Mouse (Mus musculus): ENCODE measurements around the gene Smim5. TPM values are rescaled to one million over a fixed set of nuclear protein-coding genes. Genes with fewer than 3 reads are reported as not detected.

Smim5 gene
- polyA plus RNA-seq, 1 experiment from 2014 or later = 5.5 TPM

- no peaks in the 10 kb centered on the region; the same call in 1 of the 2 replicates for H3K36me3 ChIP-seq
- H3K9me3 ChIP-seq = no peaks in the 10 kb centered on the region
- no peak overlapping the region for H3K9ac ChIP-seq
- H3K27me3 ChIP-seq (replicated peaks) = no peaks in the 10 kb centered on the region
- no peak overlapping the region for H3K27ac ChIP-seq
- peaks cover 27% of the 10 kb centered on the region for H3K4me1 ChIP-seq
- H3K4me2 ChIP-seq = no peak overlapping the region
- H3K4me3 ChIP-seq (replicated peaks) = no peak overlapping the region
- no peak for ATAC-seq (ENCODE audit: insufficient read depth, low FRiP score, low read depth)
- WGBS = 79% methylated on average over 7 of the region's 7 CpGs
Observed at GRCm38 (mm10) chr11:115898446-115898845, 1.3 kb upstream of the Smim5 start.

- no peak overlapping the region for H3K4me2 ChIP-seq
- H3K9ac ChIP-seq = no peak overlapping the region
- H3K4me1 ChIP-seq = peaks cover 31% of the 10 kb centered on the region
- no peaks in the 10 kb centered on the region; the same call in 1 of the 2 replicates for H3K36me3 ChIP-seq
- ATAC-seq (ENCODE audit: insufficient read depth, low FRiP score, low read depth) = no peak
- H3K27me3 ChIP-seq (replicated peaks) = no peaks in the 10 kb centered on the region
- 24% methylated on average over 4 of the region's 4 CpGs for WGBS
- no peak overlapping the region for H3K4me3 ChIP-seq (replicated peaks)
- no peak overlapping the region for H3K27ac ChIP-seq
- no peaks in the 10 kb centered on the region for H3K9me3 ChIP-seq
Observed at GRCm38 (mm10) chr11:115898886-115899285, 880 bp upstream of the Smim5 start.

- no peak overlapping the region for H3K9ac ChIP-seq
- ATAC-seq (ENCODE audit: insufficient read depth, low FRiP score, low read depth) = no peak
- WGBS = 72% methylated on average over 8 of the region's 8 CpGs
- no peaks in the 10 kb centered on the region for H3K9me3 ChIP-seq
- H3K27ac ChIP-seq = no peak overlapping the region
- no peaks in the 10 kb centered on the region for H3K36me3 ChIP-seq
- no peaks in the 10 kb centered on the region for H3K27me3 ChIP-seq (replicated peaks)
- no peak overlapping the region for H3K4me3 ChIP-seq (replicated peaks)
- no peak overlapping the region for H3K4me2 ChIP-seq
- peaks cover 47% of the 10 kb centered on the region for H3K4me1 ChIP-seq
Observed at GRCm38 (mm10) chr11:115900561-115901337, 983 bp downstream of the Smim5 start.

- no peak overlapping the region for H3K4me2 ChIP-seq
- ATAC-seq (ENCODE audit: insufficient read depth, low FRiP score, low read depth) = peak; percentile 12; the same call in 1 of the 2 replicates
- H3K4me3 ChIP-seq (replicated peaks) = no peak overlapping the region
- no peak overlapping the region for H3K9ac ChIP-seq
- H3K4me1 ChIP-seq = peaks cover 47% of the 10 kb centered on the region
- 0 out of 2 replicates have a peak overlapping the region, but pooled peaks have one; percentile 44 for H3K27ac ChIP-seq
- no peaks in the 10 kb centered on the region for H3K36me3 ChIP-seq
- WGBS = 83% methylated on average over 9 of the region's 9 CpGs
- no peaks in the 10 kb centered on the region for H3K27me3 ChIP-seq (replicated peaks)
- no peaks in the 10 kb centered on the region for H3K9me3 ChIP-seq
Observed at GRCm38 (mm10) chr11:115901338-115902161, 1.8 kb downstream of the Smim5 start.

GRCm38 (mm10) chr11:115902177-115902576 is 2.4 kb downstream of the Smim5 start:
- H3K9me3 ChIP-seq = no peaks in the 10 kb centered on the region
- peaks cover 47% of the 10 kb centered on the region for H3K4me1 ChIP-seq
- H3K9ac ChIP-seq = no peak overlapping the region
- H3K36me3 ChIP-seq = no peaks in the 10 kb centered on the region
- WGBS = 74% methylated on average over 5 of the region's 5 CpGs
- H3K4me2 ChIP-seq = no peak overlapping the region
- H3K4me3 ChIP-seq (replicated peaks) = no peak overlapping the region
- no peak overlapping the region for H3K27ac ChIP-seq
- no peaks in the 10 kb centered on the region for H3K27me3 ChIP-seq (replicated peaks)
- ATAC-seq (ENCODE audit: insufficient read depth, low FRiP score, low read depth) = no peak

- Histone ChIP-seq H3K27ac (peak overlapping the region; percentile 26; the same call in 1 of the 2 replicates), H3K4me3 (replicated peaks) (no peak overlapping the region), H3K4me1 (peaks cover 47% of the 10 kb centered on the region), H3K9me3 (no peaks in the 10 kb centered on the region), H3K36me3 (no peaks in the 10 kb centered on the region), H3K27me3 (replicated peaks) (no peaks in the 10 kb centered on the region), H3K4me2 (no peak overlapping the region), H3K9ac (no peak overlapping the region)
- WGBS = 60% methylated on average over 1 of the region's 1 CpGs
- ATAC-seq (ENCODE audit: insufficient read depth, low FRiP score, low read depth) = no peak
Observed at GRCm38 (mm10) chr11:115902831-115903230, 3.1 kb downstream of the Smim5 start.

- peak; percentile 84 for ATAC-seq (ENCODE audit: insufficient read depth, low FRiP score, low read depth)
- H3K9ac ChIP-seq = no peak overlapping the region
- peaks cover 44% of the 10 kb centered on the region for H3K4me1 ChIP-seq
Observed at GRCm38 (mm10) chr11:115903384-115904230, 3.8 kb downstream of the Smim5 start.

GRCm38 (mm10) chr11:115904231-115904955 is 4.6 kb downstream of the Smim5 start:
- H3K4me3 ChIP-seq (replicated peaks) = no peak overlapping the region
- H3K4me1 ChIP-seq = peaks cover 42% of the 10 kb centered on the region
- 63% methylated on average over 8 of the region's 8 CpGs for WGBS
- H3K36me3 ChIP-seq = no peaks in the 10 kb centered on the region
- 0 out of 2 replicates have a peak overlapping the region, but pooled peaks have one; percentile 22 for H3K4me2 ChIP-seq
- H3K27ac ChIP-seq = peak overlapping the region; percentile 67
- ATAC-seq (ENCODE audit: insufficient read depth, low FRiP score, low read depth) = no peak
- H3K9ac ChIP-seq = no peak overlapping the region
- H3K9me3 ChIP-seq = no peaks in the 10 kb centered on the region
- no peaks in the 10 kb centered on the region for H3K27me3 ChIP-seq (replicated peaks)

More at GRCm38 (mm10) chr11:115903384-115904230, 3.8 kb downstream of the Smim5 start:
- 50% methylated on average over 11 of the region's 11 CpGs for WGBS
- Histone ChIP-seq H3K27ac (peak overlapping the region; percentile 67), H3K36me3 (no peaks in the 10 kb centered on the region), H3K4me2 (0 out of 2 replicates have a peak overlapping the region, but pooled peaks have one; percentile 14), H3K4me3 (replicated peaks) (no peak overlapping the region), H3K9me3 (no peaks in the 10 kb centered on the region), H3K27me3 (replicated peaks) (no peaks in the 10 kb centered on the region)

- H3K4me1 ChIP-seq = peaks cover 34% of the 10 kb centered on the region
- 0 out of 2 replicates have a peak overlapping the region, but pooled peaks have one; percentile 22 for H3K4me2 ChIP-seq
- ATAC-seq (ENCODE audit: insufficient read depth, low FRiP score, low read depth) = 0 out of 2 replicates have a peak, but pooled peaks have one; percentile 24
- H3K27ac ChIP-seq = peak overlapping the region; percentile 67
- no peaks in the 10 kb centered on the region for H3K9me3 ChIP-seq
- no peaks in the 10 kb centered on the region for H3K36me3 ChIP-seq
- H3K4me3 ChIP-seq (replicated peaks) = no peak overlapping the region
- 55% methylated on average over 16 of the region's 16 CpGs for WGBS
- no peaks in the 10 kb centered on the region for H3K27me3 ChIP-seq (replicated peaks)
- no peak overlapping the region for H3K9ac ChIP-seq
Observed at GRCm38 (mm10) chr11:115904956-115905790, 5.4 kb downstream of the Smim5 start.

GRCm38 (mm10) chr11:115906116-115906515 is 6.3 kb downstream of the Smim5 start:
- H3K4me1 ChIP-seq = peaks cover 29% of the 10 kb centered on the region
- no peaks in the 10 kb centered on the region for H3K36me3 ChIP-seq
- 81% methylated on average over 3 of the region's 3 CpGs for WGBS
- no peak overlapping the region for H3K4me3 ChIP-seq (replicated peaks)
- no peaks in the 10 kb centered on the region for H3K27me3 ChIP-seq (replicated peaks)
- no peak overlapping the region for H3K9ac ChIP-seq
- no peaks in the 10 kb centered on the region for H3K9me3 ChIP-seq
- no peak for ATAC-seq (ENCODE audit: insufficient read depth, low FRiP score, low read depth)
- H3K27ac ChIP-seq = no peak overlapping the region; the same call in 1 of the 2 replicates
- no peak overlapping the region for H3K4me2 ChIP-seq
